ENCODE assay signal across 20 mouse cellular contexts in the genomic region with DNA sequence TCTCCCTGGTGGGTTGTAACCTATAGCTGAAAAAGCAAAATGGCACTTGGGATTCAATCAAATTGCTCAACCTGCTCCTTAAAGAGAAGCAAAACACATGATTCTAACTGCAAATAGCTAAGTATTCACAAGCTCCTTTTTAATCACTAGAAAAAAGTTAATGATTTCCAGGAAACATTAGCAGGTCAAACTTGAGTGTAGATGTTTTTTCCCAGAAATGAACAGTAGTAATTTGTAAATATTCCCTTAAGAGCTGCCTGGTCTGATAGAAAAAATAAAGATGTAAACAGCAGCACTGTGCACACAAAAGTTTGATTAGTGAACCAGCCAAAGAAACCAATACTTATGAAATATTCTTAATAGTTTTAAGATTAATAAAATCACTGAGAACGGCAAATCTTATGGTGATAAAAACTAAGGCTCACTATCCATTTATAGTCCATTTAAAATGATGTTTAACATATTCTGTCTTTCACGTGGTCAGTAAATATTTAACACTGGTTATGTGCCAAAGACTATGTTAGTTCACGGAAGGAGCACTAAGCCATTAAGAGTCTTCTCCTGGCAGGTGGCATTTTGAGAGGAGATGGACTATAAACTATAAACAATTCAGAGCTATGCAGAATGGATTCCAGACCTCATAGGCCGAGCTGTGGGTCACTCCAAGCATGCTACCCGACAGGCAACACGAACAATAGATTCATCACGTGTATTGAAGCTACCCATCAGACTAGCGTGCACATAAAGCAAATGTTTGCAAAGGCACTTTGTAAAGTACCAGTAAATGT. TPM values are rescaled to one million over a fixed set of nuclear protein-coding genes. Genes with fewer than 3 reads are reported as not detected.
DNase-seq lines count a peak whose midpoint lies in the region; ATAC-seq and TF ChIP-seq lines count a peak whose summit lies in the region.
"Had no signal": no experiment of that assay in that cellular context is flagged by ENCODE, and none has a peak within 500 bp of the region (broad histone marks: within the 10 kb centered on the region; RNA-seq: fewer than 3 reads in every experiment).

No protein-coding gene starts in this region.

- H3K4me3 ChIP-seq in liver, embryonic 13.5 days (replicated peaks): no peak overlapping the region
- no peak overlapping the region for H3K4me3 ChIP-seq in intestine, postnatal 0 days (ENCODE audit: low read depth, low read length)
- H3K4me3 ChIP-seq: heart, adult 2 months; heart, embryonic 15.5 days; hindbrain, embryonic 10.5 days; limb, embryonic 12.5 days; myocyte had no signal

- no peak overlapping the region for H3K9ac ChIP-seq in liver, embryonic 13.5 days
- no peak overlapping the region for H3K9ac ChIP-seq in intestine, postnatal 0 days (ENCODE audit: low read depth, low read length)
- H3K9ac ChIP-seq: heart, embryonic 15.5 days; limb, embryonic 12.5 days had no signal

- no peak for DNase-seq in liver, embryonic 13.5 days
- DNase-seq in liver: no peak
- DNase-seq in kidney, adult 9 months: peak; percentile 59
- DNase-seq in large intestine, adult 2 months (ENCODE audit: low read depth, low spot score): peak; percentile 14
- no peak for DNase-seq in spleen, postnatal 10 days (ENCODE audit: low spot score in 2 of 2)
- DNase-seq in frontal cortex, postnatal 36 days (ENCODE audit: low spot score in 2 of 2): no peak
- DNase-seq: adrenal gland, postnatal 14 days; B cell, adult 2 months; cerebellum, adult 11-12 months; cerebellum, postnatal 25 days; gastrocnemius, postnatal 10 days; heart, adult 2 months; lung, postnatal 36 days; thymus, postnatal 4 days had no signal

- H3K9me3 ChIP-seq in liver, embryonic 13.5 days (replicated peaks): no peaks in the 10 kb centered on the region
- H3K9me3 ChIP-seq in intestine, postnatal 0 days (ENCODE audit: control insufficient read depth): no peaks in the 10 kb centered on the region
- H3K9me3 ChIP-seq: heart, embryonic 15.5 days; hindbrain, embryonic 10.5 days; limb, embryonic 12.5 days had no signal

- peaks cover 9% of the 10 kb centered on the region for H3K36me3 ChIP-seq in liver, embryonic 13.5 days
- H3K36me3 ChIP-seq in intestine, postnatal 0 days (ENCODE audit: control insufficient read depth, insufficient read depth): no peaks in the 10 kb centered on the region
- H3K36me3 ChIP-seq: heart, embryonic 15.5 days; hindbrain, embryonic 10.5 days; limb, embryonic 12.5 days had no signal

- H3K27me3 ChIP-seq in liver, embryonic 13.5 days: no peaks in the 10 kb centered on the region
- H3K27me3 ChIP-seq in intestine, postnatal 0 days (replicated peaks; ENCODE audit: control insufficient read depth, insufficient read depth, low read length): no peaks in the 10 kb centered on the region
- H3K27me3 ChIP-seq: heart, embryonic 15.5 days; limb, embryonic 12.5 days had no signal

- no peak for ATAC-seq in liver, embryonic 13.5 days (ENCODE audit: low read depth)
- ATAC-seq in intestine, postnatal 0 days: peak; percentile 39; the same call in 1 of the 2 replicates

- H3K27ac ChIP-seq in liver, embryonic 13.5 days: peak overlapping the region; percentile 54
- no peak overlapping the region for H3K27ac ChIP-seq in intestine, postnatal 0 days (ENCODE audit: low read depth, low read length)
- H3K27ac ChIP-seq: heart, adult 2 months; heart, embryonic 15.5 days; hindbrain, embryonic 10.5 days; limb, embryonic 12.5 days had no signal

- H3K4me1 ChIP-seq in liver, embryonic 13.5 days (replicated peaks): peaks cover 66% of the 10 kb centered on the region
- H3K4me1 ChIP-seq in intestine, postnatal 0 days (replicated peaks; ENCODE audit: control insufficient read depth, insufficient read depth, low read length): peaks cover 6% of the 10 kb centered on the region; the same call in 1 of the 2 replicates
- H3K4me1 ChIP-seq: hindbrain, embryonic 10.5 days; limb, embryonic 12.5 days had no signal

- no peak overlapping the region for H3K4me2 ChIP-seq in liver, embryonic 13.5 days
- H3K4me2 ChIP-seq in intestine, postnatal 0 days (replicated peaks; ENCODE audit: low read depth): no peak overlapping the region; the same call in 1 of the 2 replicates
- H3K4me2 ChIP-seq: heart, embryonic 15.5 days; limb, embryonic 12.5 days; midbrain, embryonic 11.5 days had no signal

- WGBS in liver, embryonic 13.5 days (ENCODE audit: insufficient replicate concordance): 83% methylated on average over 8 of the region's 8 CpGs
- 26% methylated on average over 8 of the region's 8 CpGs for WGBS in intestine, postnatal 0 days
- 20% methylated on average over 8 of the region's 8 CpGs for WGBS in large intestine, adult 2 months

- TF ChIP-seq CTCF in intestine, postnatal 0 days (IDR thresholded peaks at IDR 0.05; ENCODE audit: low read depth): no peak

RNA-seq across cellular contexts. Expression of gene Ncoa7, which starts 43.6 kb away (rescaled TPM):
- polyA plus RNA-seq in liver, embryonic 13.5 days (2015; fragmentation: Nextera tagmentation; extraction: Ambion mirVana): 11.8 and 13.9 TPM in 2 replicates
- 10.4 and 13.1 TPM in 2 replicates for polyA plus RNA-seq in intestine, postnatal 0 days (2015; fragmentation: Nextera tagmentation; extraction: Ambion mirVana)
- polyA plus RNA-seq in large intestine, adult 2 months (2012; rRNA removed): 2.5 and 3.3 TPM in 2 replicates

Comparison
In these comparisons a context has a peak if more than half of its experiments do, and no peak if none do; other contexts are left out.
1. DNase-seq: peak in kidney, adult 9 months (single experiment) and large intestine, adult 2 months (single experiment); none in liver, embryonic 13.5 days (single experiment), liver (single experiment), spleen, postnatal 10 days (0 of 2) and frontal cortex, postnatal 36 days (0 of 2).